27 mouse cellular contexts compared by ENCODE assay signal in the genomic region with DNA sequence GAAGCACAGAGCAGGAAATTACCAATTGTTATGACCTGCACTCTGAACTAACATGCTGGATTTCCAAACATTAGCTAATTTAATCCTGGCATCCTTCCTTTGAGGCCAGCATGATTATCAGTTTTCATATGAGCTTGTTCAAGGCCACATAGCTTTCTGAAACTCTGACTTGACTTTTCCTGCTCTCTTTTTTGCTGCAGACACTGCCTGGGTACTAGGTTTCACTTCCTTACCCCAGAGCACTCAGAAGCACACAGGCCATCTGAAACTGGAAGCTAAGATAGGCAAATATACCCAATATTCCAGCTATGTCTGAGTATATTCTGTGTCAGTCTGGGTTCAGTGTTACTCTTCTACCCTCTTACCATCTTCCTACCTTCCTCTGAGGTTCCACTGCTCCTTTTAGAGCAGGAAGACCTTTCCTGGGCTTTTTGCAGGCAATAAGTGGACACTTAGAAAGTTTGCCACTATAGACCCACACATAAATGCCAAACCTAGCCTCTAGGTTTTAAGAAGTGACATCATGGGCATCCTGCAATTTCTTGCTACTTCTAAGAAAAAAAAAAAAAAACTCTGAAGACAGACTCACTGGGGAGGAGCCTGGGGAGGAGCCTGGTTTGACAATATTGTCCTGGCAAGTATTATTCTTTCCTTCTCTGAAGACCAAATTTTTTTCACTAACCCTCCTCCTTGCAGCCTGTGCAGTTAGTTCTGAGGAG.
DNase-seq lines count a peak whose midpoint lies in the region; ATAC-seq and TF ChIP-seq lines count a peak whose summit lies in the region.
"Had no signal": no experiment of that assay in that cellular context is flagged by ENCODE, and none has a peak within 500 bp of the region (broad histone marks: within the 10 kb centered on the region; RNA-seq: fewer than 3 reads in every experiment).

No protein-coding gene starts in this region.

- TF ChIP-seq CTCF in kidney, adult 2 months (conservative IDR thresholded peaks at IDR 0.05; ENCODE audit: insufficient read depth, insufficient read length, low read depth, low read length): no peak

- intact Hi-C loops in heart, postnatal 36 days (cut with DNase I): no loop called here

- H3K27me3 ChIP-seq in kidney, adult 2 months (replicated peaks; ENCODE audit: control insufficient read depth, insufficient read depth, low read length): no peaks in the 10 kb centered on the region
- H3K27me3 ChIP-seq: embryonic facial prominence, embryonic 15.5 days; forebrain, embryonic 12.5 days; limb, embryonic 12.5 days; midbrain, embryonic 13.5 days; Patski had no signal

- no peaks in the 10 kb centered on the region for H3K4me1 ChIP-seq in kidney, adult 2 months (ENCODE audit: control insufficient read depth, insufficient read depth, low read length)
- H3K4me1 ChIP-seq: forebrain, embryonic 12.5 days; limb, embryonic 12.5 days; midbrain, embryonic 13.5 days had no signal

- no peak overlapping the region for H3K27ac ChIP-seq in kidney, adult 2 months (ENCODE audit: insufficient read depth, low read depth, low read length)
- H3K27ac ChIP-seq: embryonic facial prominence, embryonic 10.5 days; embryonic facial prominence, embryonic 15.5 days; forebrain, embryonic 12.5 days; hindbrain, embryonic 14.5 days; layer of hippocampus, adult 2 months; left cerebral cortex, adult 2 months; limb, embryonic 12.5 days; midbrain, embryonic 13.5 days had no signal

- H3K4me3 ChIP-seq in kidney, adult 2 months (ENCODE audit: insufficient read depth, low read depth, low read length): no peak overlapping the region
- H3K4me3 ChIP-seq: embryonic facial prominence, embryonic 10.5 days; embryonic facial prominence, embryonic 15.5 days; forebrain, embryonic 12.5 days; layer of hippocampus, adult 2 months; left cerebral cortex, adult 2 months; limb, embryonic 12.5 days; midbrain, embryonic 13.5 days had no signal

- H3K36me3 ChIP-seq in kidney, adult 2 months (ENCODE audit: control insufficient read depth, insufficient read depth, low read length): no peaks in the 10 kb centered on the region
- H3K36me3 ChIP-seq: embryonic facial prominence, embryonic 15.5 days; limb, embryonic 12.5 days had no signal

- peak; percentile 77 for ATAC-seq in megakaryocyte, adult 5-6 weeks (ENCODE audit: poor library complexity, severe bottlenecking)
- ATAC-seq: forebrain, postnatal 0 days; midbrain, embryonic 13.5 days; Patski had no signal

- peak; percentile 13 for DNase-seq in heart, adult 11 months
- no peak for DNase-seq in heart, postnatal 36 days
- peak; percentile 14 to 18 for DNase-seq in spleen, postnatal 36 days (ENCODE audit: low spot score in 2 of 2)
- DNase-seq in spleen, adult 18-20 months: no peak
- DNase-seq in kidney, adult 2 months: no peak
- no peak for DNase-seq in frontal cortex, postnatal 10 days (ENCODE audit: low spot score in 2 of 2)
- DNase-seq: adrenal gland, postnatal 25 days; cerebellum, adult 18-20 months; cerebellum, postnatal 10 days; forebrain, postnatal 0 days; gastrocnemius, postnatal 14 days; heart, adult 18-20 months; heart, postnatal 4 days; kidney, adult 18-20 months; kidney, postnatal 36 days; liver, postnatal 0 days; right cerebral cortex, postnatal 14 days had no signal

- TF ChIP-seq POLR2A in kidney, adult 2 months (IDR thresholded peaks at IDR 0.05; ENCODE audit: low read depth, low read length): no peak

Comparison
In these comparisons a context has a peak if more than half of its experiments do, and no peak if none do; other contexts are left out.
1. DNase-seq: peak in heart, adult 11 months (single experiment) and spleen, postnatal 36 days (2 of 2); none in heart, postnatal 36 days (0 of 2), spleen, adult 18-20 months (0 of 2), kidney, adult 2 months (single experiment) and frontal cortex, postnatal 10 days (0 of 2).